ENCODE assay signal across 15 mouse cellular contexts in genomic region chr2:36211785-36212184, GRCm38 (mm10). TPM values are rescaled to one million over a fixed set of nuclear protein-coding genes. Genes with fewer than 3 reads are reported as not detected.
A peak's percentile ranks its signal among the peaks of the same experiment; 100 is the strongest.
DNase-seq lines count a peak whose midpoint lies in the region; ATAC-seq and TF ChIP-seq lines count a peak whose summit lies in the region.
"Had no signal": no experiment of that assay in that cellular context is flagged by ENCODE, and none has a peak within 500 bp of the region (broad histone marks: within the 10 kb centered on the region; RNA-seq: fewer than 3 reads in every experiment).

No protein-coding gene starts in this region.

- no peak for DNase-seq in heart, embryonic 10.5 days (ENCODE audit: low spot score)
- no peak for DNase-seq in lung, postnatal 0 days (ENCODE audit: low spot score)
- peak; percentile 75 for DNase-seq in embryo, embryonic 9.5 days (ENCODE audit: extremely low spot score)
- DNase-seq in left cerebral cortex, postnatal 25 days (ENCODE audit: low spot score in 2 of 2), result no peak
- DNase-seq: adrenal gland, postnatal 14 days; cerebellum, postnatal 14 days; liver; lung, postnatal 36 days; right cerebral cortex, adult 18-20 months; spleen, adult 18-20 months had no signal

- no peak for TF ChIP-seq CTCF in lung, postnatal 0 days (IDR thresholded peaks at IDR 0.05)

- no peak for TF ChIP-seq EP300 in lung, postnatal 0 days (IDR thresholded peaks at IDR 0.05)

- no peak overlapping the region for H3K9ac ChIP-seq in heart, embryonic 11.5 days (ENCODE audit: low read depth, low read length)
- no peak overlapping the region for H3K9ac ChIP-seq in lung, embryonic 15.5 days
- H3K9ac ChIP-seq in lung, postnatal 0 days (replicated peaks; ENCODE audit: low read depth), result no peak overlapping the region
- no peak overlapping the region for H3K9ac ChIP-seq in limb, embryonic 12.5 days (replicated peaks)

- no peak overlapping the region for H3K4me2 ChIP-seq in heart, embryonic 11.5 days
- no peak overlapping the region for H3K4me2 ChIP-seq in lung, embryonic 15.5 days
- H3K4me2 ChIP-seq in lung, postnatal 0 days (replicated peaks; ENCODE audit: low read depth, low read length), result no peak overlapping the region
- no peak overlapping the region for H3K4me2 ChIP-seq in limb, embryonic 12.5 days

- no peak overlapping the region for H3K4me3 ChIP-seq in heart, embryonic 10.5 days
- H3K4me3 ChIP-seq in heart, embryonic 11.5 days (ENCODE audit: low read depth, low read length), result no peak overlapping the region
- no peak overlapping the region for H3K4me3 ChIP-seq in lung, embryonic 15.5 days
- no peak overlapping the region for H3K4me3 ChIP-seq in lung, postnatal 0 days (ENCODE audit: low read depth, low read length)
- no peak overlapping the region for H3K4me3 ChIP-seq in limb, embryonic 12.5 days (replicated peaks)
- H3K4me3 ChIP-seq: left cerebral cortex, adult 2 months had no signal

- intact Hi-C loops in left cerebral cortex, postnatal 25 days (cut with DNase I), result loop anchor here (5.0 to 10.0 kb wide), 3 partner anchors 74 to 1123 kb away; partner anchors contain the start of genes Mrrf and Rbm18

- H3K9me3 ChIP-seq in heart, embryonic 10.5 days, result no peaks in the 10 kb centered on the region
- H3K9me3 ChIP-seq in heart, embryonic 11.5 days (replicated peaks; ENCODE audit: control insufficient read depth, low read length), result no peaks in the 10 kb centered on the region
- no peaks in the 10 kb centered on the region for H3K9me3 ChIP-seq in lung, embryonic 15.5 days
- H3K9me3 ChIP-seq in lung, postnatal 0 days (ENCODE audit: low read length), result no peaks in the 10 kb centered on the region
- no peaks in the 10 kb centered on the region for H3K9me3 ChIP-seq in limb, embryonic 12.5 days

- 31% methylated on average over 7 of the region's 7 CpGs for WGBS in heart, embryonic 10.5 days
- WGBS in heart, embryonic 11.5 days (ENCODE audit: insufficient replicate concordance), result 41% methylated on average over 7 of the region's 7 CpGs
- 41% methylated on average over 7 of the region's 7 CpGs for whole genome bisulfite sequencing in lung, embryonic 15.5 days
- 51% methylated on average over 7 of the region's 7 CpGs for WGBS in lung, postnatal 0 days
- WGBS in limb, embryonic 12.5 days, result 5% methylated on average over 7 of the region's 7 CpGs

- ATAC-seq in heart, embryonic 11.5 days (replicated peaks; ENCODE audit: insufficient number of reproducible peaks, low FRiP score, low TSS enrichment), result no peak
- ATAC-seq in lung, embryonic 15.5 days (ENCODE audit: borderline replicate concordance, extremely low read depth, low FRiP score, low TSS enrichment), result no peak
- no peak for ATAC-seq in lung, postnatal 0 days
- ATAC-seq in limb, embryonic 12.5 days (ENCODE audit: insufficient number of reproducible peaks, insufficient read depth, low FRiP score, low TSS enrichment, low read depth), result 0 out of 2 replicates have a peak, but pooled peaks have one; percentile 21
- ATAC-seq in activated CD4-positive, CD25-positive, alpha-beta regulatory T cell, adult 4 months, result no peak

- 0 out of 2 replicates have a peak overlapping the region, but pooled peaks have one; percentile 8 for H3K27ac ChIP-seq in heart, embryonic 10.5 days
- H3K27ac ChIP-seq in heart, embryonic 11.5 days (ENCODE audit: low read depth, low read length), result no peak overlapping the region
- peak overlapping the region; percentile 48 for H3K27ac ChIP-seq in lung, embryonic 15.5 days
- no peak overlapping the region for H3K27ac ChIP-seq in lung, postnatal 0 days (ENCODE audit: low read length)
- no peak overlapping the region for H3K27ac ChIP-seq in limb, embryonic 12.5 days
- H3K27ac ChIP-seq: left cerebral cortex, adult 2 months had no signal

- peaks cover 41% of the 10 kb centered on the region for H3K4me1 ChIP-seq in heart, embryonic 10.5 days
- peaks cover 23% of the 10 kb centered on the region for H3K4me1 ChIP-seq in heart, embryonic 11.5 days (ENCODE audit: control insufficient read depth, insufficient read depth, low read length)
- H3K4me1 ChIP-seq in lung, embryonic 15.5 days, result peaks cover 43% of the 10 kb centered on the region
- H3K4me1 ChIP-seq in lung, postnatal 0 days (ENCODE audit: insufficient read depth, low read depth, low read length), result peaks cover 12% of the 10 kb centered on the region; the same call in 1 of the 2 replicates
- peaks cover 44% of the 10 kb centered on the region for H3K4me1 ChIP-seq in limb, embryonic 12.5 days (replicated peaks)

- H3K27me3 ChIP-seq in heart, embryonic 10.5 days (ENCODE audit: insufficient read depth, poor library complexity, severe bottlenecking), result peaks cover 54% of the 10 kb centered on the region
- H3K27me3 ChIP-seq in heart, embryonic 11.5 days (ENCODE audit: control insufficient read depth, insufficient read depth, low read length), result peaks cover 32% of the 10 kb centered on the region
- peaks cover 25% of the 10 kb centered on the region for H3K27me3 ChIP-seq in lung, embryonic 15.5 days
- no peaks in the 10 kb centered on the region for H3K27me3 ChIP-seq in lung, postnatal 0 days (replicated peaks; ENCODE audit: insufficient read depth, low read length)
- peaks cover 37% of the 10 kb centered on the region for H3K27me3 ChIP-seq in limb, embryonic 12.5 days

- H3K36me3 ChIP-seq in heart, embryonic 10.5 days, result no peaks in the 10 kb centered on the region
- H3K36me3 ChIP-seq in heart, embryonic 11.5 days (ENCODE audit: control insufficient read depth, insufficient read depth, low read length), result no peaks in the 10 kb centered on the region
- H3K36me3 ChIP-seq in lung, embryonic 15.5 days, result no peaks in the 10 kb centered on the region
- no peaks in the 10 kb centered on the region for H3K36me3 ChIP-seq in lung, postnatal 0 days (ENCODE audit: insufficient read depth, low read length)
- no peaks in the 10 kb centered on the region for H3K36me3 ChIP-seq in limb, embryonic 12.5 days

RNA-seq across cellular contexts. Expression of gene Ptgs1, which starts 18.4 kb away (rescaled TPM):
- polyA plus RNA-seq in heart, embryonic 10.5 days (2016; fragmentation: Nextera tagmentation; extraction: Ambion mirVana), result 12.2 and 16.4 TPM in 2 replicates
- polyA plus RNA-seq in heart, embryonic 11.5 days (2014; fragmentation: Nextera tagmentation; extraction: Ambion mirVana), result 19.4 TPM in 2 replicates
- 48.9 and 54.9 TPM in 2 replicates for polyA plus RNA-seq in lung, embryonic 15.5 days (2015; fragmentation: Nextera tagmentation; extraction: Ambion mirVana)
- 111 and 116 TPM in 2 replicates for polyA plus RNA-seq in lung, postnatal 0 days (2015; fragmentation: Nextera tagmentation; extraction: Ambion mirVana)
- 4.7 and 4.8 TPM in 2 replicates for polyA plus RNA-seq in limb, embryonic 12.5 days (2016; fragmentation: Nextera tagmentation; extraction: Ambion mirVana)
- under 1 TPM; 0.56 to 0.78 TPM for polyA plus RNA-seq in activated CD4-positive, CD25-positive, alpha-beta regulatory T cell, adult 4 months (2017; shearing (Covaris generic))
- total RNA-seq in left cerebral cortex, postnatal 25 days (2021), result 10 to 100 TPM; 15.5 to 19.8 TPM

Comparison
In these comparisons a context has a peak if more than half of its experiments do, and no peak if none do; other contexts are left out.
1. H3K27ac ChIP-seq: peak in heart, embryonic 10.5 days (single experiment) and lung, embryonic 15.5 days (single experiment); none in heart, embryonic 11.5 days (single experiment), lung, postnatal 0 days (single experiment) and limb, embryonic 12.5 days (single experiment).